Mouse (Mus musculus) kidney, adult 2 months (tissue): ENCODE data around the gene Gnaq. TPM values are rescaled to one million over a fixed set of nuclear protein-coding genes. Genes with fewer than 3 reads are reported as not detected.

Source experiments
- DNase-seq: peaks from one replicate; pipeline ENCODE4 v3.0.0; 2021
- H3K27ac ChIP-seq: fragments of 200-500 bp; 2 replicates; pipeline ENCODE4 v1.5.1; 2012; ENCODE audit warnings: low read depth, low read length, control low read depth, inconsistent platforms; ENCODE audit not compliant: insufficient read depth
- H3K27me3 ChIP-seq: fragments of 200-500 bp; replicated peaks from 2 replicates; pipeline ENCODE4 v1.6.1; 2012; ENCODE audit warnings: mild to moderate bottlenecking, moderate library complexity, low read length, inconsistent platforms; ENCODE audit not compliant: control insufficient read depth, insufficient read depth
- H3K36me3 ChIP-seq: fragments of 200-500 bp; 2 replicates; pipeline ENCODE4 v1.6.1; 2012; ENCODE audit warnings: mild to moderate bottlenecking, moderate library complexity, low read length, inconsistent platforms; ENCODE audit not compliant: control insufficient read depth, insufficient read depth
- H3K4me1 ChIP-seq: fragments of 200-500 bp; 2 replicates; pipeline ENCODE4 v1.6.1; 2011; ENCODE audit warnings: low read length; ENCODE audit not compliant: control insufficient read depth, insufficient read depth
- H3K4me3 ChIP-seq: fragments of 200-500 bp; 2 replicates; pipeline ENCODE4 v1.5.1; 2011; ENCODE audit warnings: mild to moderate bottlenecking, low read depth, low read length, control low read depth; ENCODE audit not compliant: insufficient read depth
- CTCF ChIP-seq: fragments of 200-500 bp; conservative IDR thresholded peaks from 2 replicates; pipeline ENCODE4 v1.5.1; 2011; ENCODE audit warnings: low read depth, mild to moderate bottlenecking, control low read depth, low read length, moderate library complexity, mixed read lengths; ENCODE audit not compliant: insufficient read depth, insufficient read length
- POLR2A ChIP-seq: fragments of 200-500 bp; IDR thresholded peaks from one replicate; pipeline ENCODE4 v1.6.1; 2011; ENCODE audit warnings: low read depth, low read length, control low read depth
- whole genome bisulfite sequencing: fragments of 180-500 bp; shearing (Covaris S2); methylation state at CpG from one replicate; pipeline ENCODE4 v1.1.7; 2018; 5-methylcytosine and 5-hydroxymethylcytosine counted together
- polyA plus RNA-seq: library from polyadenylated mRNA; depleted of rRNA; stranded (reverse); fragments of >200 nt; gene quantifications from 2 replicates; pipeline ENCODE4 v1.2.3, GENCODE M21; 2012

Gene Gnaq
- polyA plus RNA-seq, 1 experiment: 15.6 TPM

GRCm38 (mm10) chr19:16176426-16176825, 43.8 kb downstream of the Gnaq start:
- Histone ChIP-seq H3K27me3 (no peaks in the 10 kb centered on the region), H3K27ac (peak overlapping the region; percentile 39; the same call in 1 of the 2 replicates), H3K4me3 (no peak overlapping the region), H3K36me3 (no peaks in the 10 kb centered on the region), H3K4me1 (peaks cover 12% of the 10 kb centered on the region)
- no peak for DNase-seq
- 53% methylated on average over 5 of the region's 5 CpGs for WGBS
- TF ChIP-seq POLR2A: no peak
- TF ChIP-seq CTCF: no peak

DNA sequence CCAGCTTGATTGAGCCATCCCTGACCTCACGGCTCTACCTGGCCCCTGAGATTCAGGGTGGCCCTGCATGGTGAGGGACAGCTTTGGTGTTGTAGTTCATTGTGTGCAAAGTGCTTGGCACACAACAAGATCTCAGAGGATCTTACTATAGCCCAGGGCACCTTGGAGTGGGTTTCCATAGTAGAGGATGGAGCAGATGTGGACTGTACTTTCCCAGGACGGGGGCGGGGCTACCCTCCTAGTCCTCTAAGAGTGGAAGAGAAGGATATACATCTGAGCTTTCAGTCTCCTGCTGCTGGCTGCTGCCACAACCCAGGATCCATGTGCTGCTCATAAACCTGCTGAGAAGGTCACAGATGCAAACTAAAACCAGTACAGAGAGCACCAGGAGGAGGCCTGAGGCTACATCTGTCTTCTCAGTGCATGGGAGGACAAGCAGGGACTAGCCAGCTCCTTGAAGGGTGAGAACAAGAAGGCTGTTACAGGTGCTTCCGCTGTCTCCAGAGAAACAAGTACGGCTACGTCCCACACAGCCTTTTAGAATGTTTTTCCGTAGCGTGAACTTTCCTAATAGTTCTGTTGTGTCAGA, 44.6 kb downstream of the Gnaq start:
- H3K27ac ChIP-seq: no peak overlapping the region
- peaks cover 17% of the 10 kb centered on the region for H3K4me1 ChIP-seq
- DNase-seq: no peak
- H3K4me3 ChIP-seq: no peak overlapping the region
- H3K36me3 ChIP-seq: no peaks in the 10 kb centered on the region
- H3K27me3 ChIP-seq: no peaks in the 10 kb centered on the region
- 84% methylated on average over 8 of the region's 8 CpGs for WGBS
- TF ChIP-seq POLR2A (no peak), CTCF (no peak)

DNA sequence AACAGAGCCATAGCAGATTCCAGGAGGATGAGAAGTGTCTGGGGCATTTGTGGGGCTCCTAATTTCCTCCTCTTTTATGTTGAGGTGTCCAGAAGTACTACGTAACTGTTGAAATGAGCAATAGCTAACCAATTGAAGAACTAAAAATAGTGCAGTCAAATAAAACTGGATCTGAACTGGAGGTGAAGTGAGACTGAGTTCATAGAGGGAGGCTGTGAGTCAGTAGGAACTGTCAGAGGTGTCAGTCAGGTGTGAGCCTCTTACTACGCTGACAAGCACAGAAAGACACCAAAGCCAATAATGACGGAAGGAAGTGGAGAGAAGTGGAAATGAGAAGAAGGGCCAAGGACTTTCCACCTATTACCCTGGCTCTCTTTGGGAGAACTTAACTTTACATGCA, 48.6 kb downstream of the Gnaq start:
- H3K4me1 ChIP-seq: peaks cover 25% of the 10 kb centered on the region
- no peaks in the 10 kb centered on the region for H3K27me3 ChIP-seq
- DNase-seq: no peak
- 61% methylated on average over 3 of the region's 3 CpGs for WGBS
- TF ChIP-seq CTCF: no peak
- no peak for TF ChIP-seq POLR2A
- H3K4me3 ChIP-seq: no peak overlapping the region
- H3K27ac ChIP-seq: no peak overlapping the region
- H3K36me3 ChIP-seq: no peaks in the 10 kb centered on the region

DNA sequence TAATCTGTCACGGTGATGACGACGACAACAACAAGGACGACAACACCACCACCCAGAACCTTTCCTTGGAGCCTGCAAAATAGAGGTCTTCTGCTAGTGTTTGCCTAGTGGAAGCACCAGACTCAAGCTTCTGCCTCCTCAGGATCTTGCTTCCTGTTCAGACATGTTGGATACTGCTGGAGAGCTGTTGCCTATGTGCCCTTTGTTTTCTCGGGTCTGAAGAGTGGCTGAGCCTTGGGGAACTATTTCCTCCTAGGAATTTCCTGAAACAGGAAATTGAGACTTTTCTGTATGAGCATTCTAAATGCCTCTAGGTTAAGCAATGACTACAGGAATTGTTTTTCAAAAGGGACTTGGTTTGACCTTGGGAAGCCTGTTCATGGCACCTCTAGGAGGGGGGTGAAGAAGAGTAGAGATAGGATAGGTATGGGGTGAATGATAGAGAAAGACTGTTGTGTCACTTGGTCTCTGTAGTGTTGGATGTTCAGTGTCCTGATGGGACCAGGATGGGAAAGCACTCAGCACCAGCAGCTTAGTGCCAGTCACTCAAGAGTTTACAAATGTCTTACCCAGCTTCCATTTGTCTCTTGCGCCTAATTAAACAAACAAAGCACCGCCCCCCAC, 49.3 kb downstream of the Gnaq start:
- 62% methylated on average over 7 of the region's 7 CpGs for WGBS
- TF ChIP-seq POLR2A: no peak
- TF ChIP-seq CTCF: no peak
- peaks cover 25% of the 10 kb centered on the region for H3K4me1 ChIP-seq
- peak; percentile 44 for DNase-seq
- H3K27me3 ChIP-seq: no peaks in the 10 kb centered on the region
- peak overlapping the region; percentile 75 for H3K27ac ChIP-seq
- H3K4me3 ChIP-seq: no peak overlapping the region
- H3K36me3 ChIP-seq: no peaks in the 10 kb centered on the region

- Histone ChIP-seq H3K27ac (0 out of 2 replicates have a peak overlapping the region, but pooled peaks have one; percentile 45), H3K27me3 (no peaks in the 10 kb centered on the region), H3K4me1 (peaks cover 33% of the 10 kb centered on the region), H3K4me3 (no peak overlapping the region), H3K36me3 (no peaks in the 10 kb centered on the region)
- 73% methylated on average over 10 of the region's 10 CpGs for WGBS
- TF ChIP-seq POLR2A: no peak
- TF ChIP-seq CTCF: no peak
- no peak for DNase-seq
Observed at GRCm38 (mm10) chr19:16183592-16184365, 51.1 kb downstream of the Gnaq start.

DNA sequence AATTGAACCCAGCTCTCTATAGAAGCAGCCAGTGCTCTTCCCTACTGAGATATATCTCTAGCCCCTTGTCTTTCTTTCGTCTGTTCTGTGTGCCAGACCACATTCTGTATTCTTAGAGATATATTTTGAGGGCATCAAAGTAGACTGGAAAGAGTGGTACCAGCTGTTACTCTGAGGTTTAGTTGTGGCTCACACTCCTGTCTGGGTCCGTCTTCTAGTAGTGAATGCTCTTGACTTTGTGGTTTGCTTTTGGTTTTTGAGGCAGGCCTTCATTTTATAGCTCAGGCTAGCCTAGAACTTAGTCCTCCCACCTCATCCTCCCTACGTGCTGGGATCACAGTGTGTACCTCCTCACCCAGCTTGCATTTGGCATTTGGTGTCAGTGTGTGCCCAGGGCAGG, 54.4 kb downstream of the Gnaq start:
- no peaks in the 10 kb centered on the region for H3K27me3 ChIP-seq
- DNase-seq: no peak
- no peak overlapping the region for H3K4me3 ChIP-seq
- 78% methylated on average over 3 of the region's 3 CpGs for WGBS
- no peaks in the 10 kb centered on the region for H3K36me3 ChIP-seq
- peaks cover 20% of the 10 kb centered on the region for H3K4me1 ChIP-seq
- TF ChIP-seq CTCF: no peak
- TF ChIP-seq POLR2A: no peak
- no peak overlapping the region for H3K27ac ChIP-seq

GRCm38 (mm10) chr19:16187952-16188351, 55.3 kb downstream of the Gnaq start:
- no peak overlapping the region for H3K4me3 ChIP-seq
- TF ChIP-seq POLR2A (no peak), CTCF (no peak)
- H3K36me3 ChIP-seq: no peaks in the 10 kb centered on the region
- H3K27ac ChIP-seq: no peak overlapping the region
- no peak for DNase-seq
- H3K27me3 ChIP-seq: no peaks in the 10 kb centered on the region
- 50% methylated on average over 2 of the region's 2 CpGs for WGBS
- peaks cover 24% of the 10 kb centered on the region for H3K4me1 ChIP-seq
